Mouse (Mus musculus) 3134 (cell line): ENCODE results near the gene Cdca8.
A peak's percentile ranks its signal among the peaks of the same experiment; 100 is the strongest.
"Not testable (repeated sequence)": the region's sequence is repeated elsewhere in the genome, so short reads cannot be mapped to it uniquely, and the experiment has no call there.

ENCODE experiments used
- DNase-seq: peaks from one replicate; pipeline ENCODE4 v3.0.0-alpha.2; 2011; ENCODE audit warnings: low spot score; ENCODE audit not compliant: insufficient read length; ENCODE audit errors: extremely low read depth

The Cdca8 gene

GRCm38 (mm10) chr4:124939211-124939610 is at the start of gene Cdca8:
Gene Cdca8 (minus strand): TSS chr4:124939311.
- not testable (repeated sequence) for DNase-seq

- DNase-seq: no peak
Measured at GRCm38 (mm10) chr4:124988382-124988781, 49.3 kb upstream of the Cdca8 start.

DNA sequence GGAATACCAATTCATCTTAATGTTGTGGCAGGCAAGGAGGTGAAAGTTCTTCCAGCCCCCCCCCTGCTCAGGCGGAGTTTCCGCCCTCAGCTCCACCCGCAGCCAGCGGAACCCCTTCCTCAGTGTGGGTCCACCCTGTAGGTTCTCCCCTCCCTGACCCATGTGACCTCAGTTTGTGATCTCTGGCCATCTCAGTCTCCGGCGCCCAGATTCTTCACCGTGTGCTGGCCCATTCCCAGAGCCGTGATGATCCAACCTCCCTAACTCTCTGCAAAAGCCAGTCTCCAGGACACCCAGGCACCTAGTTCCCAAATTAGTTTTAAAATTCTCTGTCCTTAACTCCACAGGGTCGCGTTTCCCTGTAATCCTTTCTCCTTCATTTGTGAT is 48.6 kb upstream of the Cdca8 start:
- DNase-seq: no peak

- DNase-seq: no peak
Measured at GRCm38 (mm10) chr4:124986739-124987710, 47.9 kb upstream of the Cdca8 start.

DNA sequence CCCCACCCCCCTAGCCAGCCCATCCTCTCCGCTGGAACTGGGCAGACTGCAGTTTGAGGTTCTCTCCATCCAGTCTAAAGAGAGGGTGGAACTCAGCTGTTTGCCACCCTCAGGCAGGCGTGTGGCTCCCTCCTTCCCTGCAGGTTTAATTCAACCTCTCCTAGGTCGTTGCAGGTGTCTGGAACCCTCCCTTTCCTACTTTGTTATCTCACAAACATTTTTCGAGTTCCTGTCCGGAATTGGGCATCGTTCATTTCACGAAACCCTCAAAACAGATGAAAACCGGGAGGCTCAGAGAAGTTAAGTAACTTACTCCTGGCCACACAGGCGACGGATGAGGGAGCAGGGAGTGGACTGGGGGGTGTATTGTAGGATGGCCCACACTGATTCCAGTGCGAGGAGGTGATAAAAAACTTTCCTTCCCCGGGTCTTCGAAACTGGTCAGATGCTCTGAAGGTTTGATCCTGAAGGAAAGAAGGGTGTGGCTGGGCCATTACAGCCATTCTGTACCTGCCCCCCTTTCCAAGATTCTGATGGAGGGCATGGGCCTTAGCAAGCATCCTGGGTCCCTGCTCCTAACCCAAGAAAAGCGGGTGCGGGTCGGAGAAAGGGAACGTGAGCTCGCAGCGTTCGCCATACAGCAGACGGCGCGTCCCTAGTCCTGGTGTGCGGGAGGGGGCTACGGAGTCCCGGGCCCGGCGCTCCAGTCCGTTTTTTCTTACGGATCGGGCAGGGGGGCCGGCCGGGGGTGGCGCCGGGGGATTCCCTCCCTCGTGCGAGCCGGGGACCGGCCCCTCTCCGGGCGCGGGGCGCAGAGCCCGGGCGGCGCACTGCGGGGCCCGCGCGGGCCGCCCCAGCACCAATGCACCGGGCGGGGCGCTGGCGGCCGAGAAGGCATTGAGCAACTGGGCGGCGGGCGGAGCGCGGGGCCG is 46.8 kb upstream of the Cdca8 start, which contains the start of gene Rspo1:
Gene Rspo1 (plus strand): TSS at position 760 of the 932 bp plus-strand sequence.
- no peak for DNase-seq

DNA sequence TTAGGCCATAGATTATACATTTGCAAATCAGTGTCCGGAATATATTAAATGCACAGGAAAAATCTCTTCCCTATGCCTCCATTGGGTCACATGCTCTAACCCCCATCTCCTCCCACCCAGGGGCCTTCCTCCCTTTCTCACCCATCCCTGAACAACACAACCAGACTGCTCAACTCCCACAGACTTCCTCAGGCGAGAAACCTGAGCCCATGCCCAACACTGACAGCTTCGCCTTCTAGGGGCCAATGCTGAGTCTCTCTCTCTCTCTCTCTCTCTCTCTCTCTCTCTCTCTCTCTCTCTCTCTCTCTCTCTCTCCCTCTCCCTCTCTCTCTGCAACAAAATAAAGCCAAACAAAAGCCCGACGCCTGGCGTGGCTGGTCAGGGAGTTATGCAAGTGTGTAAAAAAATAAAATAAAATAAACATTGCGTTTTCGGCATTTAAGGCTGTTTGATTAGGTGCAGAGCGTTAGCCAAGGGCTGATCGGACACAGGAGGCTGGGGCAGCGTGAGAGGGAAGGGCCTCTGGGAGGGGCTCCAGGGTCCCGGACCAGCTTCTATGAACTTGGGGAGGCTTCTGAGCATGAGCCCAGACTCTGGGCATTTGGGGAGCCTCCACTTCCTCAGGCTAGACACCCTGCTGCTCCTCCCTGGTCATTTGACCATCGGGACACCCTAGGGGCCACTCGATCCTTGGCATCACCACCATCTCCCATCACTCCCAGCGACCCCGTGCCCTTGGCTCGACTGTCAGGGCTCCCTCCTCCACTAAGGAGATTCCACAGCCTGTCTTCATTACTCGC is 46.0 kb upstream of the Cdca8 start:
- DNase-seq: no peak

- no peak for DNase-seq
Measured at GRCm38 (mm10) chr4:124983893-124984526, 44.9 kb upstream of the Cdca8 start.

DNA sequence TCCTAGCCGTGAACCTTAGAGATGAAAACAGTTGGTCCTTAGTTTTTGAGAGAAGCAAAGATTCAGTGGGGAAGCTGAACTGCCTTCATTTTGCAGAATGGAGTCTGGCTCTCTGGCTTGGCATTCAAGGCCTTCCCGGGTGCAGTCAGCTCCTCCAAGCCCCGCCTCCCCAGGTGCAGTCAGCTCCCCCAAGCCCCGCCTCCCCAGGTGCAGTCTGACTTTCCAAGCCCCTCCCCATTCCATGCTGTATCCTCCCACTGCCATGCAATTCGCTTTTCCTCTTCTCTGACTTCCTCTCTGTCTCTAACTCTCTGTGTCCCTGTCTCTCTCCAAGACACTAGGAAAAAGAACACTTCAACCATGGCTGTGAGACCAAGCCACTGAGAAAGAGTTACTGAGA is 39.1 kb upstream of the Cdca8 start:
- DNase-seq: no peak

GRCm38 (mm10) chr4:124973296-124973695 is 34.2 kb upstream of the Cdca8 start:
- peak; percentile 64 for DNase-seq

DNA sequence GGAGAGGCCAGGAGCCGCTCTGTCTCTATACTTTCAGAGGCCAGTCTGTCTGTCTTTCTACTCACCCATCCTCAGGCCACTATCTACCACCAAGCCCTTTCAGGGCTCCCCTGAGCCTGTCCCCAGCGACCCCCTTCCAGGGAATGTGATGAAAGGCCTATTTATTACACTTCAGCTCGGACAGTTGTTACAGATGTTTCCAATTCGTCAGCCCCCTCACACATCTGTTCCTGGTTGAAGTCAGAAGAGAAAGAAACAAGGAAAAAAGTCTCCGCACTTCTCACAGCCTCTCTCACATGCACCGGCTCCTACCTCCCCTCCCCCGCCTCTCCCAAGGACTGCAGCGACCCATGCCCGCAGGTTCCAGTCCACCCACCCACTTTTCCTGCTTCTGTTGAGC is 33.2 kb upstream of the Cdca8 start:
- no peak for DNase-seq

DNA sequence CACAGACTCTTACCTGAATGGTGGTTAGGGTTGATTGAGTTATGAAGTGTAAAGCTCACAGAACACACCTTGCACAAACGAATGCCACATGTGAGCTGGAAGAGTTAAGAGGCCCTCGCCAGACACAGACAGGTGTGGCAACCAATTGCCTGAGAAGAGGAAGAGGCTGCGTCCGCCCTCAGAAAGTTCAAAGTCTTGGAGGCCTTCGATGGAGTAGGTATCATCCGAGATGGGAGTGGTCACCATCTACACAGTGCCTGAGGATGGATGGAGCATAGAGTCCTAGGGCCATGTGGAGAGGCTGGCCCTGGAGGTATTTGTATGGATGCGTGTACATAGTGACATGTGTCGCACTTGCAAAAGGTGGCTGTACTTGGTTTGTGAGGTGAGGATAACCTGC is 32.0 kb upstream of the Cdca8 start:
- DNase-seq: no peak

- DNase-seq: no peak
Measured at GRCm38 (mm10) chr4:124970677-124971076, 31.6 kb upstream of the Cdca8 start.

GRCm38 (mm10) chr4:124970194-124970593 is 31.1 kb upstream of the Cdca8 start:
- DNase-seq: no peak

DNA sequence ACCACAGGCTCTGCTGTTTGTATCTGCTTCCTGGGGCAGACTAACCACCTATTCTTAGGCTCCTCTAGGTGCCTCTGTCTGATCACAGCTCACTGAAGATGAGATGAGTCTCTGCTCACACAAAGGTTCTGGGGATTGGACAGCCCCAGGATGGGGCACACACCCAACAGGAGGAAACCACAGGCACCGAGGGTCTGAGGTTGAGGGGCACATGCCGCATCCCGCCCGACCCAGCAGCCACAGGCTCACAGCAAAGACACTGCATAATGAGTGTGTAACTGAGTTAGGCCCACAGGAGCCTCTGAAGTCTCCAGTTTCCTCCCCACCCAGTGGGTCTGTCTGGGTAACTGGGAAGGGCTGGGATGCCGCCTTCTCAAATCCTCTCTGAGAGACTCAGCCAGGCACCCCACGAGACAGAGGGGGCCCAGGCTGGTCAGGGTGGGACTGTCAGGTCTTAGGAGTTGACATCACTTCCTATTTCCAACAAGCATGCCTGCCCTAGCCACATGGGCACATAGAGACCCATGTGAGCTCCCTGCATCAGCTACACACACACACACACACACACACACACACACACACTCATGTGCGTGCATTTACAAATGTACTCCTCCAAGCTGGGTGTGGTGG is 30.2 kb upstream of the Cdca8 start:
- no peak for DNase-seq

DNA sequence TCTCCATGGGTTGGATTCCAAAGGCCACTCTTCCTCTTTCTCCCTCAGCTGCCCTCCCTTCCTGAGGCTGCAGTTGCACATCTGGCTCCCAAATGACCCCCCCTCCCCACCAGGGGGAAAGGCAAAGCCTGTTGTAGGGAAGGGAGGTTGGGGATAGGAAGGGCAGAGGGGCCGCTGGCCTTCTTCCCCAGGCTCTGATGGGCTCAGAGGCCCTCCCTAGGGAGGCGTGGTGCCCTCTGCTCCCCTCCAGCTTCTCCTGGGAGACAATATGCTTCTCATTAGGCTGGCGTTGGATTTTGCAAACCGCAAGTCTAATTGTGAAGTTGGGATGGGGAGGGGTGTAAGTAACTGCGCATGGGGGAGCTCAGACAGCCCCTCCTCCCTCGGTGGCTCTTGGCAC is 29.6 kb upstream of the Cdca8 start:
- DNase-seq: no peak

GRCm38 (mm10) chr4:124964912-124965599 is 25.9 kb upstream of the Cdca8 start:
- DNase-seq: no peak

DNA sequence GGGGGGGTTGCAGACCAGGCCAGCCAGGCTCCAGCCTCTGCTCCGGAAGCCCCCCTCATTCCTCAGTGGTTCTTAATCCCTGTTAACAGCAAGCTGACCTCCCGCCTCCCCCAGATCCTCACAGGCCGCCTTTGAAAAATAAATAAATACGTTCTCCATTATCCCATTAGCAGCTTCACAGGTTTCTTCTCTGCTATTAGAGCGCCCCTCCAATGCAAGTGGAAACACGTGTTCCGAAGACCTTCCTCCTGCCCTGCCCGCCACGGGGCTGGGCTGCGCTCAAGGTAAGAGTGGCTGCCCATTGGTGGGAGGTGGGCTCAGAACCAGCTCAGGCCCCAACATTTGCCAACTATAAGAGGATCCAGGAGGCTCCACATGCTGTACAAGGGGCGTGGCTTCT is 23.5 kb upstream of the Cdca8 start:
- DNase-seq: no peak

DNA sequence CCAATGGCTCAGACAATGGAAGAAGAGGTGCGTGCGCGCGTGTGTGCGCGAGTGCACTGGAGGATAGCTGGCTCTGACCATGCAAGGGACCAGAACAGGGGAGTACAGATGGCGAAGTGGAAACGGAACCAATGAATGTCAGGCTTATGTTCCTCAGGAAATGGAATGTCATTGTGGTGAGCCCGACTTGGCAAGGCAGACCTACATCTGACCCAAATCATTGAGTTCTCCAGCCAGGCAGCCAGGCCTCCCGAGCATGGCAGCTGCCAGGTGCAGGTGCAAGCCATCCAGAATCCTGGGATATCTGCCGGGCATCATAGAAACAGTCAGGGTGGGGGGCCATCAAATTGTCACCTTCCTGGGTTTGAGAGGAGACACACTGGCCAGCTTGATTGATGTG is 21.8 kb upstream of the Cdca8 start:
- DNase-seq: no peak

DNA sequence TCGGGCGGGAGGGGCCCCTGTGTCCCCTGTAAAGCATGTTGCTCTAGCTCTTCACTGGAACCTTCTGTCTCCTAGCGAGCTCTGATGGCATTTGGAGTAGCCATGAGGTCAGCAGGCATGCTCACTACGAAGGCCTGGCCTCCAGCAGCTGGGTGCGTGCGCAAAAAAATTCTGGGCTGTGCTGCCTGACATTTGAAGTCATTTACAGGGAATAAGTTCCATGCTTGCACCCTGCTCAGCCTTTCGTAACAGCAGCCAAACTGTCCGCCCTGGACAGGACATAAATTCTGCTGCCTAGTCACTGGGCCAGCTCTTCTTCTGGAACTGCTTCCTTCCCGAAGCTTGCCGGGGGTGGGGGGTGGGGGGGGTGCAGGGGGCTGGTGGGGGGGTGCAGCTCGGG is 20.0 kb upstream of the Cdca8 start:
- DNase-seq: no peak
